Mouse (Mus musculus): ENCODE results near the gene Utp11.
"Not testable (repeated sequence)": the region's sequence is repeated elsewhere in the genome, so short reads cannot be mapped to it uniquely, and the experiment has no call there.

Utp11 gene

DNA sequence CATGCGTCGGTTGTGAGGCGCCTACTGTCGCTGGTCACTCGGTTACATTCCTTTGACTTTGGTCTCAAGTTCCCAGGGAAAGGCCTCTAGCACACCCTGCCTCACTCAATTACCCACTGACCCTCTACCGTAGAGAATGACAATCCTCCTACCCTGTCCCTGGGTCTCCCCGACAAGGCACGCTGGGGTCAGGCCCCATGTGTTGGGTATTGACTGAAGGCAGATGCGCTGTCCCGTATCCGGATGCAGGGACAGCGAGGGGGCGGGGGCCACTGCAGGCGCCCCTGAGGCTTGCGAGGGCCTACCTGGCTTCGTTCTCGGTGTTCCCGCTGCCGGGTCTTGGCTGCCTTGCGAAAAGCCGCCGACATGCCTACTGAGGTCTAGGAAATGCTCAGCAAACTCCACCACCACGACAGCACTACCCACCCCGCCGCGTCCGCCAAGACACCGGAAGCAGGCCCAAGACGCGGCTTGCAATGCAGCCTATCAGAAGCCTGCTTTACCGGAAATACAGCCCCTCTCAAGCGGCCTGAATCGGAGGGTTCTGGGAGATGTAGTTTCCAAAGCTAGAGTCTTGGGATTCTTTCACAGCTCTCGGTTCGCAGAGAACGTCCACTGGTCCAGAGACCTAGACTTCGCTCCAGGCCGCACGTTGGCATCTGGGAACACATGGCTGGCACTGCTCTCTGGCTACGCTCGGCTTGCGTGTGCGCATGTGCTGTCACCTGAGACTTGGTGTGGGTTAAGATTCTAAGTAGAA, at the start of gene Utp11:
Gene Utp11 (minus strand): TSS at position 466 of the 760 bp plus-strand sequence.
- peak; percentile 83 for DNase-seq

DNA sequence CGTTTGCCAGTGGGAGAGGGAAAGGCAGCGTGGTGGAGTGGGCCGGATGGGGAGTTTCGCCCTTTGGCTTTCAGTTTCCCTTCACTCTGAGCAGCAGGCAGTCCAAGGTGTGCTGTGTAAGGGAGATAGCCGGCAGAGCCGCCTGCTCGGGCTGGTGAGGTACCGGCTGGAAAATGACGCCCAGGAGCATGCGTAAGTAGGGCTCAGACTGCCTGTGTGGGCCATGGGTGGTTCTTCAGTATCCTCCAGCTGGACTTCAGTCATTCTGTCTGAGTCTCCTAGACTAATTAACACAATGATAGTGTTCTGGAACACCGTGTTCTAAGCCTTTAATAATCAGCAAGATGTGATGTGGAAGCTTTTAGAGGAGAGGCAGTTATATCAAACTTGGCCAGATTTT, 49.4 kb upstream of the Utp11 start:
- no peak for DNase-seq

DNA sequence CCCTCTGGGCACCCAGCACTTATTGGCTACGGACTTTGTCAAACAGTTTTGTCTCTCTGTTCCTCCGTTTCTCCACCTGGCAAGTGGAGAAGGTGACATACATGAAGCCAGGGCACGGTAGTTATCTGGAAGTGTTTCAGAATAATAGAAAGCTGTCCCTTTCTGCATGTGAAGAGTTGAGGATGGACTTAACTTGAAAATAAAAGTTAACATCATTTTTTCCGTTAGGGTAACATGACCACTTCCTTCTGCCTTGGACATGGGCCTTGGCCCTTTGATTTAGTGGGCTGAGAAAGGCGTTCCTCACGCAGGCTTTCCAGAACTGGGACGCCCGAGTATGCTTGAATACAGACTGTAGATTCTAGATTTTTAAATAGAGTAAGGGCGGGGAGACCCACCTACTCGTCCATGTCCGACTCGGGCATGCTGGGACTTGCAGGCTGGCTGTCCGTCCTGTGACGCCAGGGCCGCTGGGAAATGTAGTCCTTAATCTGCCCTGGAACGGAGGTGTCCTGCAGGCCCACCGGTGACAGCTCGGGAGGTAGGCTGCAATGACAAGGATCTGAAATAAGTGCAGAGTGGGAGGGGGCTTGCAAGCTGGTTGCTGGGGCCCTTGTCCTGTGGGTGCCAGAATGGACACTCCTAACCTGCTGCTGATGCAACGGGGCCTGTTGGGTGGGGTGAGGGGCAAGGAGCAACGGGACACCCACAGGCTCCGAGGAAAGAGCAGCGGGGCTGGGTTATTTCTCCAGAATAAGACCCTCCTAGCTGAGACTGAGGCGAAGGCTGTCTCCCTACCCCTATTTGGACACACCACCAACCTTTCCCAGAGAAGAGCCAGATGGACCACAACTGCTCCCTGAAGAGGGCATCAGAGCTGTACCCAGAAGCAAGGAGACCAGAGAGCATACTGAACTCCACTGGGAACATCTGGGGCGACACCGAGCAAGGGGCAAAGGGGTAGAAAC, 48.3 kb upstream of the Utp11 start, which contains the start of gene Inpp5b:
Gene Inpp5b (plus strand): TSS at position 475 of the 968 bp plus-strand sequence.
- peak; percentile 76 to 77 for DNase-seq

DNA sequence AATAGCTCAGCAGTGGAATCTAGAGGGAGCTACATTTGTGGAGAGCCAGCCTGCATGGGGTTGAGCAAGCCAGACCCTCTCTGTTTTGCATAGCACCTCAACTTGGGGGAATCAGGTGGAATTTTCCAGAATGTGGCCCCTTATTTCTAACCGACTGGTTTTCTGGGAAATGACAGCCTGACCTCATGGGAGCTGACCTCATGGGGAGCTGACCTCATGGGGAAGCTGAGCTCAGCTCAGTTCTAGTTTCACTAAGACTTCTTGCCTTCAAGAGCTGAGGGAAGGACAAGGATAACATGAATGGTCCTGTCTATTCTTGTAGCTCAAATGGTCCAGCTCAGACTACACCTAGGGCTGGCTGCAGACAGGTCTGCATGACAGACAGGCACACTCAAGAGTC, 45.4 kb upstream of the Utp11 start:
- no peak for DNase-seq

DNA sequence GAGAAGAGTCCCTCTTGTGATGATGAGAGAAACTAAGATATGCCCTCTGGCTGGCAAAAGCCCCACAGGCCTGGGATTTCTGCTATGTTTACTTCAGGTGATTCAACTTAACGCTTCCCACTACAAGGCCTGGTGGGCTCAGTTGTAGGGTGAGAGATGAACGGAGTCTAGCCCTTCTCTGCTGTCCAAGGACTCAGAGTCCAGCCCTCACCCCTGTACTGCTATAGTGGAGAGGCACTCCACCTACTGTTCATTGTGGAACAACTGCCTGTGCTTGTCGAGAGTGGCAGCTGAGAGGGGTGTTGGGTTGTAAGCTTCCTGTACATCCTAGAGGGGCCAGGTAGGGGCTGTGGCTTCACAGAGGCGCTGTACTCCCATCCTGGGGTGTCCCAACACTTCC, 44.6 kb upstream of the Utp11 start:
- DNase-seq: no peak

DNA sequence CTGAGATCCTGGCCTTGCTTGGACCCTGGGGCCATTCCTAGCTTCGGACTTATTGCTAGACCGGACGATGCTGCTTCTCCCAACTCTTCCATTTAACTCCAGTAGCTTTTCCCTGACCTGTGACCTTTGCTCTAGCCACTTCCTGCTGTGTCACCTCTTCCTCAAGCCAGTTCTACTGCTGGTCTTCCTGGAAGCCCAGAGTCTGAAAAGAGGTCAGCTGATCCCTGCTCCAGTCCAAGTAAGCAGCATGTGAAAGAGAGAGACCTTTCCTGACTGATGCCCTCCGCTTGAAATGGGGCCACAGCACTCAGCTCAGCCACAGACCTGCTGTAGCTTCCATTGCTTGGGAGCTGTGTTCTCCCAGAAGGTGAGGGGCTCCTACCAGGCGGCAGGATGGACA, 44.1 kb upstream of the Utp11 start:
- DNase-seq: no peak

DNA sequence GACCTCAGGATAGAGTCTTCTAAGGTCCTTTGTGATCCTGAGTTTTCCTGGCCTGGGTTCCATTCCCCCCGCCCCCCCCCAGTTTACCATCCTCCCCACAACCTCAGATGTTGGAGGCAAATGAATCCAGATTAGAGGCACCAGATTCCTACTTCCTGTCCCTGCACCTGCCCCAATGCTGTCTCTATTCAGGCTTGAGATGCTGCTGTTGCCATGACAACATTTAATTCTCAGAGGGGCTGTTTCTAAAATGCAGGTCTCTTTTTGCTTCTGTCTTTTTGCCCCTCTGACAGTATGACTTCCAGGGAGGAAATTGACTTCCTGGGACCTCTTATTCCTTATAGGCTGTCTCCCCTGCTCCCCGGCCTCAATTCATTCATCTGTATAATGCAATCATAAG, 43.6 kb upstream of the Utp11 start:
- DNase-seq: no peak

DNA sequence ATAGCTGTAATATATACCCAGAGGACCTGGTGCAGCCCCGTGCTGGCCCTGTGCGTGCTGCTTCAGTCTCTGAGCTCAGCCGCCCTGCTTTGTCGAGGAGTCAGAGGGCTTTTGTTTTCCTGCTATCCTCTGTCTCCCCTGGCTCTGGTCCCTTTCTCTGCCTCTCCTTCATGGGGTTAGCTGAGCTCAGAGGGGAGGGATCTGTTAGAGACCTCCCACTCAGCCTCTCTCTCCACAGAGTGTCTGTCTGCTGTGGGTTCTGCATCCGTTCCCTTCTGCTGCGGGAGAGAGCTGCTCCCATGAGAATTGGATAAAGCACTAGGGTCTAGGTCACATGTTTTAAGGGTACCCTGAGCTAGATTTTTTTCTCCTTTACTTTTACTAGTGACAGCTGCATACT, 32.7 kb upstream of the Utp11 start:
- DNase-seq: no peak

DNA sequence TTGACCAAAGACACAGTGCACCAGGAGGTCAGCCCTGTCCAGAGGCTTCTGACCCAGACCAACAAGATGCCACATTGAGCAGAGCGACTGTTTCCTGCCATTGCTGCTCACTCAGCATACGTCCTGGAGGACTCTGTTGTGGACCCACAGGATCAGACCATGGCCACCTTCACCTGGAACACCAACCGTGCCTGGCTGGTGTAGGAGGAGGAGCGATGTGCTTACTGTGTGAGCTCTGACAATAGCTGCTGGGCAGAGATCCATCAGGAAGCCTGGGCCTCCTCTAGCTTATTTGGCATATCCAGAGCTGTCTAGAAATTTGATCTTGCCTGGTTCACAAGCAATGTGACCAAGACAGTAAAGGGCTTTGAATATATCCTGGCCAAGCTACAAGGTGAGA, 25.7 kb upstream of the Utp11 start:
- no peak for DNase-seq

DNA sequence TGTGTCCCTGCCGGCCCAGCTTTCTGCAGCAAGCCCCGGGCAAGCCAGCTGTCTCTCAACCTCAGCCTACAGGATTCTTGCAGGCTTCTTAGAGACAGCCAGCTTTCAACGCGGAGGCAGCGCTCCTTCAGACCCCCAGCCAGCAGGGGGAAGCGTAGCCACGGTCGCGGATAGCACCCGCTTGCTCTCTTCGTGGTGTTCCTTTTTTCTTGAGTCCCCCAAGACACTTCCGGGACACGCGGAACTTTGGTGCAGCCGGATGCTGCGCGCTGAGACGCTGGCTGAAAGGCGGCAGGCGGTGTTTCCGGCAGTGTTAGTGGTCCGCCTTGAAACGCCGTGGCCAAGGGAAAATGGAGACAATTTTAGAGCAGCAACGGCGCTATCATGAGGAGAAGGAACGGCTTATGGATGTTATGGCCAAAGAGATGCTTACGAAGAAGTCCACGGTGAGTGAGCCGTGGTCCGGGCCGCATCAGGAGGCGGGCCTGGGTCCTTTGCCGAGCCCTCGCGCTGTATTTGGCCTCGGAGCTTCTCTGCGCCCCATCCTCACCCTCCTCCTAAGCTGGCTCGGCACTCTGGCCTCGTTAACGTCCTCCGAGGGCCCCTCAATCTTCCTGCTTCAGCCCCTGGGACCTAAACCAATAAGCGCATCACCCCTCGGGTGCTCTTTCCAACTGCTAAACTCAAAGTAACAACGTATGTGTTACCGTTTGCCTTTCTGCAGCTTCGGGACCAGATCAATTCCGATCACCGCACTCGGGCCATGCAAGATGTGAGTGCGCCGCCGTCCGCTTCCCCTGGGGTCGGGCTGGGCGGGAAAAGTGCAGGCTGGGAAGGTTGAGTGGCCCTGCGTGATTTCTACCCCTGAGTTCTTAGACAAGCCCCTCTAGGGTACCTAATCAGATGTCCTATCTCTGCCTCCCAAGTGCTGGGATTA, 21.4 kb upstream of the Utp11 start, which contains the start of gene Sf3a3:
Gene Sf3a3 (plus strand): TSS at position 232 of the 937 bp plus-strand sequence.
- DNase-seq: peak; percentile 97 to 98

DNA sequence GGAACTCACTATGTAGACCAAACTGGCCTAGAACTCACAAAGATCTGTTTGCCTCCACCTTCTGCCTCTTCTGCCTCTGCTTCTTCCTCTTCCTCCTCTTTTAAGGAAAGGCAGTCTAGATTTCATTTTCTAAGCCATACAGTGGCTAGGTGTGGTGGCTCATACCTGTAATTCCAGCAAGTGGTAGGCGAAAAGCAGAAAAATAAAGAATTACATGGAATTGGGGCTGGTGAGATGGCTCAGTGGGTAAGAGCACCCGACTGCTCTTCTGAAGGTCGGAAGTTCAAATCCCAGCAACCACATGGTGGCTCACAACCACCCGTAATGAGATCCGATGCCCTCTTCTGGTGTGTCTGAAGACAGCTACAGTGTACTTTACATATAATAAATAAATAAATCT, 20.4 kb upstream of the Utp11 start:
- DNase-seq: not testable (repeated sequence)

DNA sequence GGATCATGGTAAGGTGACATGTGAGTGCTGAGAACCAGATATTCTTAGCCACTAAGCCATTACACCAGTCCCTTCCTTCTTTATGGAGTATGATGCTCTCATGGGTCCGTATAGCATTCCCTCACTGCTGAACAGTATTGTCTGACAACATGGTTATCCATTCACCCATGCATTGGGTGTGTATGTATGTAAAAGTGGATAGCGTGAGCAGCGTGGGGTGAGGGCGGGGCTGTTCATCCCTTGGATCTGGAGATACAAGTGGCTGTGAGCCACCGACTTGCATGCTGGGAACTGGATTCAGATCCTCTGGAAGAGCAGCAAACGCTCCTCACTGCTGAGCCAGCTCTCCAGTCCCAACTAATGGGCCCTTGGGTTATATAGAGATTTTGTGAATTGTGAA, 19.2 kb upstream of the Utp11 start:
- DNase-seq: no peak

DNA sequence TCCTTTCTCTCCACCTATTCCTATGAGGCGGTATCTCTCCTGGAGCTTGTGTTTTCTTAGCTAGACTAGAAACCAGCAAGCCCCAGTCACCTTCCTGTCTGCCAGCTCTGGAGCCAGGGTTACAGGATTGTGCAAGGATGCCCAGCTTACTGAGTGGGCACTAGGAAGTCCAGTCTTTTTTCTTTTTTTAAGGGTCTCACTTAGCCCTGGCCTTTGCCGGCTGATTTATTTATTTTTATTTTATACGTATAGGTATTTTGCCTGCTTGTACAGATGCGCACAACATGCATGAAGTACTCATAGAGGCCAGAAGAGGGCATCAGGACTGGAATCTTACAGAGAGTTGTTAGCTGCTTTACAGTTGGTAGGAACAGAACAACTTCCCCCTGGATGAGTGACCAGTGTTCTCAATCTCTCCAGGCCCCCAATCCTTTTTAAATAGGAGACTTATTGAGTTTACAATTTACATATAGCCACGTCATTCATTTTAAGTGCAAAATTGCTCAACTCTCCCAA, 17.4 kb upstream of the Utp11 start:
- peak; percentile 59 to 65 for DNase-seq

DNA sequence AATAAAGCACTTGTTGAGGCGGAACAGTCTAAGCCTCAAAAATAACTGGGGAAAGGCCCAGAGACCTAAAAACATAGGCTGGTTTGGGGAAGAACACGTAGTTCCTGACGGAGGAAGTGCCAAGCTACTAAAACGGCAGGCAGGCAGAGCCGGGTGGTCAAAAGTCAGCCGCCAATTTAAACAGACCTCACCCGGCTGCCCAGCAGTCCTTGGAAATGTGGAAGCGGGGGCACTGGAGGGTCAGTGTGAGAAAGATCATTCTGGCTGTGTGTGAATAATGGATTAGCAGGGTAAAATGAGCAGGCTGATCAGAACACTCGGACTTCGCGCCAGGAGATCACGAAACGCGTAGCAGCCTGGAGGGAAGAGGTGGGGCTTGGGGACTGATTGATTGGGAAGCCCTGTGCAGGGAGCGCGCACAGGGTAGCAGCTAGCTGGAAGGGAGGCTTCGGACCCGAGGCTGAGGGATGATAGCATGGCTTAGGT, 16.6 kb upstream of the Utp11 start:
- DNase-seq: peak; percentile 46 to 49

DNA sequence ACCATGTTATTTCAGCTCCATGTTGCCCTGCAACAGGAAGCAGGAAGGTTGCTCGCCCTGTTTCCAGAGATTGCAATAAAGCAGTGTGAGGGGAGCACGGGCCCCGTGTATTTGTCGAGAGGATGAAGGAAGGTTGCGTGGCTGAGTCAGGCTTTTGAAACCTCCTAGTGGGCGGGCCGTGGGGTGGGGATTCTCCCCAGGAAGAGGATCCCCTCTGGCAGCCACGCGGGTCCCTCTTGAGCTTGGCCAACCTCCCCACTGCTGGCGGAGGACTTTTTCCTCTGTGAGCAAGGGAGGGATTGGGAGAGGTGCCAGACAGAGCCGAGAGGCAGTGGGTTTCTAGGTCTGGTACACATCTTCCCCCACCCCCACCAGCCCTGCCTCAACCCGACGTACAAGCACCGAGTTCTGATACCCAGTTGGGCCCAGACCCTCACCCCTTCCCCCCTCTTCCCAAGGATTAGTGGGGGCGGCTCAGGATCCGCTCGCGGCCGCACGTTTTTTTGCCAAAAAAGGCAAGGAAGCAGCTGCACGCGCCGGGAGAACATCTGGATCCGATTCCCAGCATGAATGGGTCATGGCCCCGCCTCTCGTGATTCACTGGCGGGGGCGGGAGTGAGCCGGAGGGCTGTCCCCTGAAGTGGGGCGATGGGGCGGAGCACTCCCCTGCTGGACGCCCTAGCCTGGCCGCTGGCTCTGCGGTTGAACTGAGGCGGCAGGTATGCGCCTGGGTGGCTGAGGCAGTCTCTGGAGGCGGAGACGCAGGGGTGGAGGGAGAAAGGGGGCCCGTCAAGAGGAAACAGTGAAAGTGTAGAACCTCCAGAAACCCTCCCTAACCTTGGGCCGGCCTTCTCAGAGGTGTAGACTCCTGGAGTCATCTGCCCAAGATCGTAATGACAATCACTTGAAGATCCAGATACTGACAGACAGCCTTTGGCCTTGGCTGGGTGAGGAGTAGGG, 15.4 kb upstream of the Utp11 start:
- DNase-seq: peak; percentile 75 to 77

DNA sequence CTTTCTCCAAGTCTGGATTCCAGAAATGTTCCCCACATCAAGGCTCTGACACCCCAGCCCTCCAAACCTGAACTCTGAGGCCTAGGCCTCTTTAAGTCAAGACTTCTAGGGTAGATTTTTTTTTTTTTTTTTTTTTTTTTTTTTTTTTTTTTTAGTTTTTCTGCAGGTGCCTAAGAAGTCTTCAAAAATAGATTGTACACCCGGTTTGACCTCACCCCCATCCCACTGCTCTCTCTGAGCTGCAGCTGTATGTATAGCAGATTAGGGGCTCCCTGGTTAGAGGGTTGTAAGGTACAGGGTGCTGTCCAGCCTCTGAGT, 14.8 kb upstream of the Utp11 start:
- DNase-seq: not testable (repeated sequence)

DNA sequence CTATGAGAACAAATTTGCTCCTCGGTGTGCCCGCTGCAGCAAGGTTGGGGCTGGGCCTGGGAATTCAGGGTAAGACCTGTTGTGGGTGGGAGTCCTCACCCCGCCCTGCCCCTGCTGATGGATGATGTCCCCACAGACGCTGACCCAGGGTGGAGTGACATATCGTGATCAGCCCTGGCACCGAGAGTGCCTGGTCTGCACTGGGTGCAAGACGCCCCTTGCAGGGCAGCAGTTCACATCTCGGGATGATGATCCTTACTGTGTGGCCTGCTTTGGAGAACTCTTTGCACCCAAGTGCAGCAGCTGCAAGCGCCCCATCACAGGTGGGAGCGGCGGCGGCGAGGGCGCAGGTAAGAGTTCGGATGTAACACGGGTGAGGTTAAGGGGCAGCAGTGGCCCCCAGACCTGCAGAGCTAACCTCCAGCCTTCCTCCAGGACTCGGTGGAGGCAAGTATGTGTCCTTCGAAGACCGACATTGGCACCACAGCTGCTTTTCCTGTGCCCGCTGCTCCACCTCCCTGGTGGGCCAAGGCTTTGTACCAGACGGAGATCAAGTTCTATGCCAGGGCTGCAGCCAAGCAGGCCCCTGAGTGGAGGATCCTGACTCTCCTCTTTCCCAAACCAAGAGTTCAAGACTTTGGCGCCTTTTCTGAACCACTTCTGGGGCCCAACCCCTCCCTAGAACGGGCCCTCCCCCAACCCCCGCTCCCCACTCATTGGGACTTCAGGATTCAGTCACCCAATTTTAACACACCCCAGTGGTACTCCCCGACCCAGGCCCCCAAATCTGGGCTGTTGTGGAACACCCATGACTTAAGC, 14.2 kb upstream of the Utp11 start:
- not testable (repeated sequence) for DNase-seq

DNA sequence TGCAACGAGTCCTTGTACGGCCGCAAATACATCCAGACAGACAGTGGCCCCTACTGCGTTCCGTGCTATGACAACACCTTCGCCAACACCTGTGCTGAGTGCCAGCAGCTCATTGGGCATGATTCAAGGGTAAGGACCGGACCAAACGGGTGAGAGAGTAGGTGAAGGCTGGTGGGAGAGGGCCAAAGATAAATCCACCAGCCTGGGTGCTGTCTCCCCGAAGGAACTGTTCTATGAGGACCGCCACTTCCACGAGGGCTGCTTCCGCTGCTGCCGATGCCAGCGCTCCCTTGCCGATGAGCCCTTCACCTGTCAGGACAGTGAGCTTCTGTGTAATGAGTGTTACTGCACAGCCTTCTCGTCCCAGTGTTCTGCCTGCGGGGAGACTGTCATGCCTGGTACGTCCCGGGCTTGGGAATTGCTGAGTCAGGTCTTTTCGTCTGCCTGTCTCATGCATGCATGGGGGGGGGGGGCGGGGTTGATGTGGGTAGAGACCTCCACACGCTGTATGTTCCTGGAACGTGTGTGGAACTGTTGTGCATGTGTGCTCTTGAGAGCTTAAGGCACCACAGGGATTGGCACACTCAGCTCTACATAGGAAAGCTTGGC, 12.4 kb upstream of the Utp11 start:
- no peak for DNase-seq

DNA sequence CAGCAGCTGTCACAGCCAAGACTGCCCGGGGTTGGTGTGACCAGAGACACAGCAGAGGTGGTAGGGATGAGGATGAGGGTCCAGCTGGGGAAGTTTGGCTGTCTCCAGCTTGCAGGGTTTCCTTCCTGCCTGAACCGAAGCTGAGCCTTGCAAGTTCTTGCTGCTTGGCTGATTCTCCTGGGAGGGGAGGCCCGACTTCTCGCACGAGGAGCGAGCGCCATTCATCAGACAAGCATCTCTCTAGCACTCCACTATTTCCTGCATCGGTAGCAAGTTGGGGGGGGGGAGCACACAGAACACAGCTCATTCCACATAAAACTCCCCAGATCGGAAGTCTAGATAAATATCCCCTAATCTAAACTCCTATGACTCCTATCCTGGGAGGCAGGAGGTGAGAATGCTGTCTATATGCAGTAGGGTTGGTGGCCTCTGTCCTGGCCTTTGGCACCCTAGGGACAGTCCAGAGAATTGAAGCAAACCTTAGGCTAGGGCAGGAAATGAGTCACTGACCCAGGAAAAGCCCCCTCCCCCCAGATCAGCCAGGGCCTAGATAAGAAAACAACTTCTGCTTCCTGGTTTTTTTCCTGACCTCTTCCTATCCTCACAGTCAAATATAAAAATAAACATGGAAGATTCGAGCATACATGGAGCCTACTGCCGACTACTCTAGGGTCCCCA, 11.5 kb upstream of the Utp11 start:
- DNase-seq: no peak

Measured in B cell, adult 2 months (primary cell).